Mouse (Mus musculus) heart, postnatal 0 days (tissue): ENCODE data around the gene Cdc42. TPM values are rescaled to one million over a fixed set of nuclear protein-coding genes. Genes with fewer than 3 reads are reported as not detected.

Source experiments
- ATAC-seq: fragments of 200-750 bp; cut with Nextera tagmentation; 2 replicates; pipeline ENCODE4 v1.8.0; 2017; ENCODE audit warnings: low read depth, moderate number of reproducible peaks, moderate library complexity; ENCODE audit not compliant: insufficient read depth
- DNase-seq: peaks from one replicate; pipeline ENCODE4 v3.0.0-alpha.2; 2016; ENCODE audit warnings: low spot score
- H3K27ac ChIP-seq: fragments of 300-500 bp; sonication (generic); 2 replicates; pipeline ENCODE4 v1.5.1; 2014; ENCODE audit warnings: low read depth, mild to moderate bottlenecking
- H3K27me3 ChIP-seq: fragments of 300-500 bp; sonication (generic); 2 replicates; pipeline ENCODE4 v1.6.1; 2014; ENCODE audit warnings: low read length, mixed read lengths; ENCODE audit not compliant: control insufficient read depth, insufficient read depth
- H3K36me3 ChIP-seq: fragments of 300-500 bp; sonication (generic); replicated peaks from 2 replicates; pipeline ENCODE4 v1.6.1; 2014; ENCODE audit warnings: low read length, mixed read lengths; ENCODE audit not compliant: control insufficient read depth, insufficient read depth
- H3K4me1 ChIP-seq: fragments of 300-500 bp; sonication (generic); 2 replicates; pipeline ENCODE4 v1.6.1; 2014; ENCODE audit warnings: antibody characterized with exemption; ENCODE audit not compliant: control insufficient read depth, insufficient read depth
- H3K4me2 ChIP-seq: fragments of 300-500 bp; sonication (generic); 2 replicates; pipeline ENCODE4 v1.6.1; 2014; ENCODE audit warnings: low read depth, mild to moderate bottlenecking, low read length, moderate library complexity
- H3K4me3 ChIP-seq: fragments of 300-500 bp; sonication (generic); 2 replicates; pipeline ENCODE4 v1.5.1; 2014; ENCODE audit warnings: low read depth, low read length
- H3K9ac ChIP-seq: fragments of 300-500 bp; sonication (generic); replicated peaks from 2 replicates; pipeline ENCODE4 v1.6.1; 2014; ENCODE audit warnings: low read depth, low read length, mixed read lengths
- H3K9me3 ChIP-seq: fragments of 300-500 bp; sonication (generic); replicated peaks from 2 replicates; pipeline ENCODE4 v1.6.1; 2016; ENCODE audit warnings: low read length; ENCODE audit not compliant: control insufficient read depth
- CTCF ChIP-seq: IDR thresholded peaks from 2 replicates; pipeline ENCODE4 v1.5.1; 2016; ENCODE audit warnings: antibody characterized with exemption, control low read depth, low read depth
- EP300 ChIP-seq: IDR thresholded peaks from 2 replicates; pipeline ENCODE4 v1.6.1; 2016; ENCODE audit warnings: antibody characterized with exemption, low read depth
- WGBS: fragments of 180-500 bp; shearing (Covaris S2); extraction: QIAGEN DNeasy Blood & Tissue Kit; methylation state at CpG from one replicate; pipeline ENCODE4 v1.1.7; 2014; 5-methylcytosine and 5-hydroxymethylcytosine counted together
- polyA plus RNA-seq: library from polyadenylated mRNA; unstranded; fragments of >200 nt; fragmentation: Nextera tagmentation; extraction: Ambion mirVana; gene quantifications from 2 replicates; pipeline ENCODE4 v1.2.1, GENCODE M21; 2015
- total RNA-seq: library from RNA; depleted of rRNA; stranded (reverse); fragments of >200 nt; gene quantifications from 2 replicates; pipeline ENCODE4 v1.2.3, GENCODE M21; 2014; ENCODE audit warnings: low replicate concordance

The Cdc42 gene
- total and polyA plus RNA-seq, 2 experiments from 2014 or later: 295 to 397 TPM

DNA sequence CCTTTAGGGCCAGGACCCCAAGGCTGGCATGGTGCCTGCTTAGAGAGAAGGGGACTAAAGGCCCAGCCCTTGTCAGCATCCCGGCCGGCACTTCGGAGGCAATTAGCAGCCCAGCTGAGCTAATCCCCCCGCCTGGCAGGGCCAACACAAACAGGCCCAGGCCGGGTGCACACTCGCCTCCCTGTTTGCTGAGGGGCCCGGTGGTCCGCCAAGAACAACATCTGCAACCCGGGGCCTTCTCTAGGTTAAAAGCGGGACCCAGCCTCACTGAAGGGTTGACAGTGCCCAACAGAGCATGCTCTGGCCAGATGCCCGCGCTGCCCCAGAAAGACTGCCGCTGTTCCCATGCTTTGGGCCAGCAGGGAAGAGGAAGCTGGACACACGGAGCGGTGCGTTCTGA lies 55.9 kb downstream of the Cdc42 start:
- Histone ChIP-seq H3K4me3 (no peak overlapping the region), H3K4me2 (no peak overlapping the region), H3K9ac (no peak overlapping the region), H3K36me3 (no peaks in the 10 kb centered on the region), H3K27me3 (no peaks in the 10 kb centered on the region), H3K4me1 (no peaks in the 10 kb centered on the region), H3K9me3 (no peaks in the 10 kb centered on the region), H3K27ac (no peak overlapping the region)
- ATAC-seq: no peak
- no peak for DNase-seq
- 61% methylated on average over 16 of the region's 16 CpGs for WGBS
- TF ChIP-seq EP300: no peak
- no peak for TF ChIP-seq CTCF

GRCm38 (mm10) chr4:137300227-137300626 lies 57.3 kb downstream of the Cdc42 start:
- ATAC-seq (no peak), DNase-seq (no peak)
- Histone ChIP-seq H3K9me3 (no peaks in the 10 kb centered on the region), H3K4me3 (no peak overlapping the region), H3K4me2 (no peak overlapping the region), H3K27ac (no peak overlapping the region), H3K4me1 (no peaks in the 10 kb centered on the region), H3K9ac (no peak overlapping the region), H3K27me3 (no peaks in the 10 kb centered on the region), H3K36me3 (no peaks in the 10 kb centered on the region)
- 89% methylated on average over 13 of the region's 13 CpGs for WGBS
- no peak for TF ChIP-seq EP300
- TF ChIP-seq CTCF: no peak

DNA sequence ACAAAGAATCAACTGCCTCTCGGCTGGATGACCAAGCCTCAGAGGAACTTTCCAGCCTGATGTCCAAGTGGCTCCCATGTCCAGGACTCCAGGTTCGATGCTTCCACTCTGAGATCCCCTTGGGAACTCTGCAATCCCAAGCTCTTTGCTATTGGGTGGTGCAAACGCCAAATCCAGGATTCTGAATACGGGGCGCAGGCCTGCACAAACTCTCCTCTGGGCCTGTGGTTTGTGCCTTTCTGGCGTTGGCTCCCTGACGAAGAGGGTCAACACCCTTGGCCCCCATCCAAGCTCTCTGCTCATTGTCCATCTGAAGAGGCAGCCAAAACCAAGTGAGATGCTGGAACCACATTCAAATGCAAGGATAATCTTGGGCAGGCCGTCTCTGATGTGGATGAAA lies 59.1 kb downstream of the Cdc42 start:
- Histone ChIP-seq H3K27me3 (no peaks in the 10 kb centered on the region), H3K9me3 (no peaks in the 10 kb centered on the region), H3K4me1 (no peaks in the 10 kb centered on the region), H3K36me3 (no peaks in the 10 kb centered on the region), H3K27ac (no peak overlapping the region), H3K4me3 (no peak overlapping the region), H3K9ac (no peak overlapping the region), H3K4me2 (no peak overlapping the region)
- TF ChIP-seq CTCF: no peak
- TF ChIP-seq EP300: no peak
- ATAC-seq (no peak), DNase-seq (no peak)
- WGBS: 63% methylated on average over 8 of the region's 8 CpGs

DNA sequence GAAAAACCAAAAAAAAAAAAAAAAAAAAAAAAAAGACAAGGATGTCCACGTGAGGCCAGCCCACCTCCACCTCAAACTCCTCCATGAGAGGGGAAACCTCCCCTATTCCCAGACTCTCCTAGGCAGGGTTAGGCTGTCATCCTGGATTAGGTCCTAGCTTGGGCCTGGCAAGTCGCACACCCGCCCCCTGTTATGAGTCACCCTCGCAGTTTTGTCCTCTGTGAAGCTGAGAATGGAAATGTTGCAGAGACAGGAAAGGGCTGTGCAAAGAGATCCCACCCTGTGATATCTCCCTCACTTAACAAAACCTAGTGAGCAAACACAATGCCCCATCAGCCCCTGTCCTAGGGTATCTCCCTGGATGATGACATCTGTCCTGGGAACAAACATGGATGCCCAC lies 59.9 kb downstream of the Cdc42 start:
- H3K4me2 ChIP-seq: no peak overlapping the region
- H3K4me1 ChIP-seq: no peaks in the 10 kb centered on the region
- H3K9me3 ChIP-seq: no peaks in the 10 kb centered on the region
- WGBS: 55% methylated on average over 4 of the region's 4 CpGs
- no peak overlapping the region for H3K9ac ChIP-seq
- no peak overlapping the region; the same call in 1 of the 2 replicates for H3K27ac ChIP-seq
- DNase-seq: no peak
- ATAC-seq: no peak
- no peak overlapping the region for H3K4me3 ChIP-seq
- H3K27me3 ChIP-seq: no peaks in the 10 kb centered on the region
- TF ChIP-seq EP300 (no peak), CTCF (no peak)
- H3K36me3 ChIP-seq: no peaks in the 10 kb centered on the region

DNA sequence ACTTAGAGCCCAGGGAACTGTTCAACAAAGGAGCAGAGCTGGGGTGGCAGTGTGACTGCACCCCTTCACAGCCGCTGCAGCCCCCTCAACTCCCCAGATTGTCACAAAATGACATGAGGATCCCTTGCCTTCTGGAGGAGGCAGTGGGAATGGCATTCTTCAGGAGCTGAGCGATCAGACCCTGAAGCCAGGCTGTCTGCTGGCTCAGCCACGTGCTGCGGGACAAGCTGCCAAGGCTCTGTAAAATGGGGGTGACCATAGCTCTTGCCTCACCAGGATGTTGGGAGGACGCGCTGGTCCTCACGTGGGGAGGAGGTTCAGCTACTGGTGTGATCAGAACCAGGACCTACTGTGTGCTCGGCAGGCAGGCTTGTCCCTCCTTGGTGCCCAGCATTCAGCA lies 62.6 kb downstream of the Cdc42 start:
- no peaks in the 10 kb centered on the region for H3K36me3 ChIP-seq
- H3K9me3 ChIP-seq: no peaks in the 10 kb centered on the region
- H3K9ac ChIP-seq: no peak overlapping the region
- ATAC-seq (no peak), DNase-seq (no peak)
- H3K27me3 ChIP-seq: no peaks in the 10 kb centered on the region
- H3K27ac ChIP-seq: no peak overlapping the region
- WGBS: 73% methylated on average over 8 of the region's 8 CpGs
- no peaks in the 10 kb centered on the region for H3K4me1 ChIP-seq
- TF ChIP-seq EP300: no peak
- no peak for TF ChIP-seq CTCF
- H3K4me2 ChIP-seq: no peak overlapping the region
- H3K4me3 ChIP-seq: no peak overlapping the region

DNA sequence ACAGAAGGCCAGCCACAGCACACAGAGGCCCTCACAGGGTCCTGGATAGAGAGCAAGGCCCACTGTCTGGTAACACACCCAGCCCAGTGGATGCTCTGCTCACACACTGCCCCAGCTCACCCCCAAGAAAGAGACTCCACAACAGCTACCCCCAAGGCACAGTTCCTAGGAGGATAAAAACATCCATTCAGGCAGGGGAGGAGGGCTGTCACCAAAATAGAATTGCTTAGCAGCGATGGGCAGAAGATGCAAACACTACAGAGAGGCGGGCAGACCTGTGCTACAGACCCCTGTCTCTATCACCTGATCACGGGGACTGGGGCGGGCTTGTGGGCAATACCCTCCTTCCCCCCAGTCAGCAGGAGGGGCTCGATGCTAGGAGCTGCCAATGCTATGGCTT lies 63.0 kb downstream of the Cdc42 start:
- Histone ChIP-seq H3K9me3 (no peaks in the 10 kb centered on the region), H3K36me3 (no peaks in the 10 kb centered on the region), H3K4me2 (no peak overlapping the region), H3K9ac (no peak overlapping the region), H3K4me1 (no peaks in the 10 kb centered on the region), H3K27ac (no peak overlapping the region), H3K27me3 (no peaks in the 10 kb centered on the region), H3K4me3 (no peak overlapping the region)
- TF ChIP-seq CTCF (no peak), EP300 (no peak)
- 65% methylated on average over 5 of the region's 5 CpGs for WGBS
- DNase-seq: no peak
- ATAC-seq: no peak
